Mouse (Mus musculus) liver, embryonic 12.5 days (tissue): Measurements from ENCODE around the gene E330009J07Rik. TPM values are rescaled to one million over a fixed set of nuclear protein-coding genes. Genes with fewer than 3 reads are reported as not detected.

Source experiments
- ATAC-seq: fragments of 200-750 bp; cut with Nextera tagmentation; 2 replicates; pipeline ENCODE4 v1.8.0; 2017; ENCODE audit warnings: moderate number of reproducible peaks, mild to moderate bottlenecking, moderate library complexity
- H3K27ac ChIP-seq: fragments of 300-500 bp; sonication (generic); 2 replicates; pipeline ENCODE4 v1.5.1; 2016; ENCODE audit warnings: mild to moderate bottlenecking
- H3K27me3 ChIP-seq: fragments of 300-500 bp; sonication (generic); replicated peaks from 2 replicates; pipeline ENCODE4 v1.6.1; 2016; ENCODE audit warnings: mild to moderate bottlenecking, moderate library complexity
- H3K36me3 ChIP-seq: fragments of 300-500 bp; sonication (generic); 2 replicates; pipeline ENCODE4 v1.6.1; 2016; ENCODE audit warnings: mild to moderate bottlenecking, moderate library complexity
- H3K4me1 ChIP-seq: fragments of 300-500 bp; sonication (generic); 2 replicates; pipeline ENCODE4 v1.6.1; 2016
- H3K4me2 ChIP-seq: fragments of 300-500 bp; sonication (generic); 2 replicates; pipeline ENCODE4 v1.6.1; 2016; ENCODE audit warnings: mild to moderate bottlenecking, moderate library complexity
- H3K4me3 ChIP-seq: fragments of 300-500 bp; sonication (generic); 2 replicates; pipeline ENCODE4 v1.5.1; 2016; ENCODE audit warnings: mild to moderate bottlenecking, moderate library complexity
- H3K9ac ChIP-seq: fragments of 300-500 bp; sonication (generic); 2 replicates; pipeline ENCODE4 v1.6.1; 2016; ENCODE audit warnings: mild to moderate bottlenecking, moderate library complexity
- H3K9me3 ChIP-seq: fragments of 300-500 bp; sonication (generic); replicated peaks from 2 replicates; pipeline ENCODE4 v1.6.1; 2016; ENCODE audit warnings: mild to moderate bottlenecking, moderate library complexity
- WGBS: fragments of 180-500 bp; shearing (Covaris S2); methylation state at CpG from one replicate; pipeline ENCODE4 v1.1.7; 2016; ENCODE audit not compliant: insufficient replicate concordance; 5-methylcytosine and 5-hydroxymethylcytosine counted together
- polyA plus RNA-seq: library from polyadenylated mRNA; unstranded; fragments of >200 nt; fragmentation: Nextera tagmentation; extraction: Ambion mirVana; gene quantifications from 2 replicates; pipeline ENCODE4 v1.2.1, GENCODE M21; 2016

E330009J07Rik gene
- polyA plus RNA-seq, 1 experiment from 2014 or later = 2.3 TPM

- no peak for ATAC-seq
- Histone ChIP-seq H3K4me3 (no peak overlapping the region), H3K36me3 (no peaks in the 10 kb centered on the region), H3K9ac (no peak overlapping the region), H3K9me3 (no peaks in the 10 kb centered on the region), H3K4me1 (peaks cover 6% of the 10 kb centered on the region; the same call in 1 of the 2 replicates), H3K27ac (no peak overlapping the region), H3K27me3 (peaks cover 76% of the 10 kb centered on the region), H3K4me2 (peak overlapping the region; percentile 24; the same call in 1 of the 2 replicates)
- 14% methylated on average over 12 of the region's 12 CpGs for WGBS
Observed at GRCm38 (mm10) chr6:40439731-40440130, 3.8 kb upstream of the E330009J07Rik start.

GRCm38 (mm10) chr6:40438936-40439335 lies 3.0 kb upstream of the E330009J07Rik start, which contains the start of gene Wee2:
TSS of gene Wee2 (plus strand) at chr6:40439088.
- no peak within 1 kb of the TSS for H3K9ac ChIP-seq
- ATAC-seq = no peak
- WGBS = 58% methylated on average over 5 of the region's 5 CpGs
- no peaks in the 10 kb centered on the region for H3K9me3 ChIP-seq
- peaks cover 77% of the 10 kb centered on the region for H3K27me3 ChIP-seq
- H3K4me3 ChIP-seq = no peak within 1 kb of the TSS
- H3K36me3 ChIP-seq = no peaks in the 10 kb centered on the region
- H3K4me1 ChIP-seq = peaks cover 6% of the 10 kb centered on the region; the same call in 1 of the 2 replicates
- H3K27ac ChIP-seq = no peak within 1 kb of the TSS
- H3K4me2 ChIP-seq = peak within 1 kb of the TSS; percentile 24; the same call in 1 of the 2 replicates

- WGBS = under 1% methylated on average over 62 of the region's 72 CpGs
- Histone ChIP-seq H3K9ac (peak overlapping the region; percentile 65), H3K9me3 (no peaks in the 10 kb centered on the region), H3K4me1 (peaks cover 14% of the 10 kb centered on the region; the same call in 1 of the 2 replicates), H3K4me2 (peak overlapping the region; percentile 97), H3K27ac (no peak overlapping the region), H3K27me3 (peaks cover 68% of the 10 kb centered on the region), H3K36me3 (no peaks in the 10 kb centered on the region), H3K4me3 (peak overlapping the region; percentile 69)
- ATAC-seq = peak; percentile 60
Observed at GRCm38 (mm10) chr6:40435151-40436046, 536 bp downstream of the E330009J07Rik start.

- Histone ChIP-seq H3K4me1 (peaks cover 18% of the 10 kb centered on the region; the same call in 1 of the 2 replicates), H3K4me2 (peak overlapping the region; percentile 97), H3K27me3 (peaks cover 63% of the 10 kb centered on the region), H3K9ac (no peak overlapping the region), H3K9me3 (no peaks in the 10 kb centered on the region), H3K27ac (no peak overlapping the region), H3K4me3 (peak overlapping the region; percentile 69), H3K36me3 (no peaks in the 10 kb centered on the region)
- WGBS = 24% methylated on average over 7 of the region's 7 CpGs
- no peak for ATAC-seq
Observed at GRCm38 (mm10) chr6:40434697-40435096, 1.2 kb downstream of the E330009J07Rik start.

GRCm38 (mm10) chr6:40432346-40433275 lies 3.3 kb downstream of the E330009J07Rik start:
- 62% methylated on average over 17 of the region's 17 CpGs for WGBS
- no peaks in the 10 kb centered on the region for H3K9me3 ChIP-seq
- no peaks in the 10 kb centered on the region for H3K36me3 ChIP-seq
- ATAC-seq = no peak
- H3K27me3 ChIP-seq = peaks cover 48% of the 10 kb centered on the region
- no peak overlapping the region for H3K4me3 ChIP-seq
- no peak overlapping the region for H3K4me2 ChIP-seq
- no peak overlapping the region for H3K27ac ChIP-seq
- H3K9ac ChIP-seq = no peak overlapping the region
- H3K4me1 ChIP-seq = peaks cover 18% of the 10 kb centered on the region; the same call in 1 of the 2 replicates

- H3K9ac ChIP-seq = no peak overlapping the region
- H3K9me3 ChIP-seq = no peaks in the 10 kb centered on the region
- H3K36me3 ChIP-seq = no peaks in the 10 kb centered on the region
- H3K4me1 ChIP-seq = peaks cover 18% of the 10 kb centered on the region; the same call in 1 of the 2 replicates
- H3K4me2 ChIP-seq = no peak overlapping the region
- H3K27ac ChIP-seq = no peak overlapping the region
- no peak for ATAC-seq
- H3K4me3 ChIP-seq = no peak overlapping the region
- peaks cover 42% of the 10 kb centered on the region for H3K27me3 ChIP-seq
Observed at GRCm38 (mm10) chr6:40431812-40432211, 4.1 kb downstream of the E330009J07Rik start.

GRCm38 (mm10) chr6:40431356-40431755 lies 4.6 kb downstream of the E330009J07Rik start:
- WGBS = 25% methylated on average over 4 of the region's 4 CpGs
- H3K4me2 ChIP-seq = no peak overlapping the region
- no peak overlapping the region for H3K9ac ChIP-seq
- no peak overlapping the region for H3K27ac ChIP-seq
- H3K9me3 ChIP-seq = no peaks in the 10 kb centered on the region
- no peaks in the 10 kb centered on the region for H3K36me3 ChIP-seq
- H3K4me1 ChIP-seq = peaks cover 18% of the 10 kb centered on the region; the same call in 1 of the 2 replicates
- H3K27me3 ChIP-seq = peaks cover 38% of the 10 kb centered on the region
- H3K4me3 ChIP-seq = no peak overlapping the region
- ATAC-seq = no peak

GRCm38 (mm10) chr6:40430878-40431277 lies 5.1 kb downstream of the E330009J07Rik start:
- no peaks in the 10 kb centered on the region for H3K9me3 ChIP-seq
- no peaks in the 10 kb centered on the region for H3K36me3 ChIP-seq
- no peak overlapping the region for H3K4me2 ChIP-seq
- ATAC-seq = no peak
- peaks cover 33% of the 10 kb centered on the region for H3K27me3 ChIP-seq
- H3K27ac ChIP-seq = no peak overlapping the region
- WGBS = 60% methylated on average over 3 of the region's 3 CpGs
- H3K9ac ChIP-seq = no peak overlapping the region
- peaks cover 13% of the 10 kb centered on the region; the same call in 1 of the 2 replicates for H3K4me1 ChIP-seq
- no peak overlapping the region for H3K4me3 ChIP-seq

GRCm38 (mm10) chr6:40430251-40430650 lies 5.7 kb downstream of the E330009J07Rik start:
- Histone ChIP-seq H3K4me1 (peaks cover 12% of the 10 kb centered on the region; the same call in 1 of the 2 replicates), H3K9ac (no peak overlapping the region), H3K36me3 (no peaks in the 10 kb centered on the region), H3K27ac (no peak overlapping the region), H3K9me3 (no peaks in the 10 kb centered on the region), H3K4me3 (no peak overlapping the region), H3K27me3 (peaks cover 27% of the 10 kb centered on the region), H3K4me2 (no peak overlapping the region)
- 59% methylated on average over 3 of the region's 3 CpGs for WGBS
- ATAC-seq = no peak

- no peak overlapping the region for H3K27ac ChIP-seq
- H3K4me3 ChIP-seq = no peak overlapping the region
- no peak overlapping the region for H3K4me2 ChIP-seq
- no peaks in the 10 kb centered on the region for H3K36me3 ChIP-seq
- H3K9me3 ChIP-seq = no peaks in the 10 kb centered on the region
- 67% methylated on average over 4 of the region's 4 CpGs for WGBS
- 0 out of 2 replicates have a peak, but pooled peaks cover 12% of the 10 kb centered on the region for H3K4me1 ChIP-seq
- peaks cover 20% of the 10 kb centered on the region for H3K27me3 ChIP-seq
- ATAC-seq = no peak
- H3K9ac ChIP-seq = no peak overlapping the region
Observed at GRCm38 (mm10) chr6:40429521-40429931, 6.4 kb downstream of the E330009J07Rik start.

- no peak for ATAC-seq
- peaks cover 12% of the 10 kb centered on the region; the same call in 1 of the 2 replicates for H3K27me3 ChIP-seq
- H3K4me3 ChIP-seq = no peak overlapping the region
- no peaks in the 10 kb centered on the region for H3K9me3 ChIP-seq
- no peak overlapping the region for H3K9ac ChIP-seq
- 54% methylated on average over 3 of the region's 3 CpGs for whole genome bisulfite sequencing
- H3K36me3 ChIP-seq = no peaks in the 10 kb centered on the region
- no peak overlapping the region for H3K4me2 ChIP-seq
- H3K4me1 ChIP-seq = 0 out of 2 replicates have a peak, but pooled peaks cover 12% of the 10 kb centered on the region
- no peak overlapping the region for H3K27ac ChIP-seq
Observed at GRCm38 (mm10) chr6:40428696-40429095, 7.2 kb downstream of the E330009J07Rik start.
